Mouse (Mus musculus): ENCODE data around the gene Gpatch2. TPM values are rescaled to one million over a fixed set of nuclear protein-coding genes. Genes with fewer than 3 reads are reported as not detected.

Gene Gpatch2
- polyA plus RNA-seq, 1 experiment = 5.9 TPM

Other genes with a start within 250 kb of the Gpatch2 start
- not detected in 2 replicates for gene D1Pas1, start 248.1 kb upstream of the Gpatch2 start, polyA plus RNA-seq (2012; ENCODE audit: insufficient read depth, insufficient read length, missing spikeins)
- gene Spata17, start within 50 bp of the Gpatch2 start, polyA plus RNA-seq (2012; ENCODE audit: insufficient read depth, insufficient read length, missing spikeins) = 7.0 and 12.8 TPM in 2 replicates